Mouse (Mus musculus) midbrain, postnatal 0 days (tissue): ENCODE results near the gene Ganab. TPM values are rescaled to one million over a fixed set of nuclear protein-coding genes. Genes with fewer than 3 reads are reported as not detected.

ENCODE experiments used
- ATAC-seq: fragments of 200-750 bp; cut with Nextera tagmentation; 2 replicates; pipeline ENCODE4 v1.8.0; 2017; ENCODE audit warnings: moderate number of reproducible peaks, mild to moderate bottlenecking, moderate TSS enrichment, moderate library complexity; ENCODE audit not compliant: low FRiP score
- DNase-seq: peaks from one replicate; pipeline ENCODE4 v3.0.0-alpha.2; 2015; ENCODE audit warnings: low spot score
- H3K27ac ChIP-seq: fragments of 300-500 bp; sonication (generic); 2 replicates; pipeline ENCODE4 v1.5.1; 2014; ENCODE audit warnings: low read depth, mild to moderate bottlenecking, low read length, mixed read lengths
- H3K27me3 ChIP-seq: fragments of 300-500 bp; sonication (generic); 2 replicates; pipeline ENCODE4 v1.6.1; 2014; ENCODE audit warnings: low read length, control low read depth, mixed read lengths; ENCODE audit not compliant: insufficient read depth
- H3K36me3 ChIP-seq: fragments of 300-500 bp; sonication (generic); 2 replicates; pipeline ENCODE4 v1.6.1; 2014; ENCODE audit warnings: low read length, control low read depth, mixed read lengths; ENCODE audit not compliant: insufficient read depth
- H3K4me1 ChIP-seq: fragments of 300-500 bp; sonication (generic); 2 replicates; pipeline ENCODE4 v1.6.1; 2014; ENCODE audit warnings: mild to moderate bottlenecking, control low read depth, antibody characterized with exemption, low read length, mixed read lengths; ENCODE audit not compliant: insufficient read depth
- H3K4me2 ChIP-seq: fragments of 300-500 bp; sonication (generic); 2 replicates; pipeline ENCODE4 v1.6.1; 2014; ENCODE audit warnings: low read depth, mild to moderate bottlenecking, low read length, mixed read lengths; ENCODE audit not compliant: poor library complexity, severe bottlenecking
- H3K4me3 ChIP-seq: fragments of 300-500 bp; sonication (generic); 2 replicates; pipeline ENCODE4 v1.5.1; 2014; ENCODE audit warnings: low read depth, mild to moderate bottlenecking, low read length, moderate library complexity
- H3K9ac ChIP-seq: fragments of 300-500 bp; sonication (generic); replicated peaks from 2 replicates; pipeline ENCODE4 v1.6.1; 2014; ENCODE audit warnings: mild to moderate bottlenecking, low read length, moderate library complexity, mixed read lengths; ENCODE audit not compliant: poor library complexity, severe bottlenecking
- H3K9me3 ChIP-seq: fragments of 300-500 bp; sonication (generic); 2 replicates; pipeline ENCODE4 v1.6.1; 2016; ENCODE audit warnings: low read length, control low read depth
- CTCF ChIP-seq: IDR thresholded peaks from 2 replicates; pipeline ENCODE4 v1.5.1; 2016; ENCODE audit warnings: antibody characterized with exemption, mild to moderate bottlenecking
- WGBS: fragments of 180-500 bp; shearing (Covaris S2); extraction: QIAGEN DNeasy Blood & Tissue Kit; methylation state at CpG from one replicate; pipeline ENCODE4 v1.1.7; 2014; 5-methylcytosine and 5-hydroxymethylcytosine counted together
- polyA plus RNA-seq: library from polyadenylated mRNA; unstranded; fragments of >200 nt; fragmentation: Nextera tagmentation; extraction: Ambion mirVana; gene quantifications from 2 replicates; pipeline ENCODE4 v1.2.1, GENCODE M21; 2015
- total RNA-seq: library from RNA; depleted of rRNA; stranded (reverse); fragments of >200 nt; gene quantifications from 2 replicates; pipeline ENCODE4 v1.2.3, GENCODE M21; 2014

Ganab gene
- total and polyA plus RNA-seq, 2 experiments from 2014 or later, result 49.4 to 86.9 TPM

- Histone ChIP-seq H3K4me2 (peak overlapping the region; percentile 86), H3K27ac (peak overlapping the region; percentile 78), H3K4me1 (peaks cover 5% of the 10 kb centered on the region; the same call in 1 of the 2 replicates), H3K9ac (peak overlapping the region; percentile 84), H3K9me3 (no peaks in the 10 kb centered on the region), H3K4me3 (peak overlapping the region; percentile 85), H3K36me3 (peaks cover 12% of the 10 kb centered on the region), H3K27me3 (no peaks in the 10 kb centered on the region)
- TF ChIP-seq CTCF, result no peak
- under 1% methylated on average over 6 of the region's 6 CpGs for WGBS
- DNase-seq (peak; percentile 56), ATAC-seq (peak; percentile 53)
Observed at GRCm38 (mm10) chr19:8920836-8921291, 23.0 kb downstream of the Ganab start.

GRCm38 (mm10) chr19:8921741-8922140 is 23.9 kb downstream of the Ganab start:
- DNase-seq, result no peak
- Histone ChIP-seq H3K4me1 (peaks cover 5% of the 10 kb centered on the region; the same call in 1 of the 2 replicates), H3K9ac (no peak overlapping the region), H3K4me2 (peak overlapping the region; percentile 86; the same call in 1 of the 2 replicates), H3K4me3 (no peak overlapping the region), H3K27me3 (no peaks in the 10 kb centered on the region), H3K36me3 (peaks cover 14% of the 10 kb centered on the region), H3K27ac (no peak overlapping the region), H3K9me3 (no peaks in the 10 kb centered on the region)
- no peak for TF ChIP-seq CTCF
- no peak for ATAC-seq
- WGBS, result 83% methylated on average over 9 of the region's 9 CpGs

- no peak for ATAC-seq
- H3K4me1 ChIP-seq, result no peaks in the 10 kb centered on the region
- H3K9me3 ChIP-seq, result no peaks in the 10 kb centered on the region
- H3K9ac ChIP-seq, result no peak overlapping the region
- no peak for TF ChIP-seq CTCF
- no peak for DNase-seq
- H3K4me2 ChIP-seq, result no peak overlapping the region
- H3K27me3 ChIP-seq, result no peaks in the 10 kb centered on the region
- no peak overlapping the region for H3K4me3 ChIP-seq
- H3K27ac ChIP-seq, result no peak overlapping the region
- peaks cover 21% of the 10 kb centered on the region for H3K36me3 ChIP-seq
- 96% methylated on average over 2 of the region's 2 CpGs for WGBS
Observed at GRCm38 (mm10) chr19:8926766-8927165, 28.9 kb downstream of the Ganab start.

- Histone ChIP-seq H3K27ac (no peak overlapping the region), H3K36me3 (peaks cover 21% of the 10 kb centered on the region), H3K4me1 (no peaks in the 10 kb centered on the region), H3K4me3 (no peak overlapping the region), H3K9me3 (no peaks in the 10 kb centered on the region), H3K4me2 (no peak overlapping the region), H3K9ac (no peak overlapping the region), H3K27me3 (no peaks in the 10 kb centered on the region)
- DNase-seq (no peak), ATAC-seq (no peak)
- WGBS, result 85% methylated on average over 12 of the region's 12 CpGs
- TF ChIP-seq CTCF, result no peak
Observed at GRCm38 (mm10) chr19:8927891-8928525, 30.1 kb downstream of the Ganab start.

GRCm38 (mm10) chr19:8928689-8929223 is 30.9 kb downstream of the Ganab start:
- TF ChIP-seq CTCF, result no peak
- DNase-seq, result no peak
- no peaks in the 10 kb centered on the region for H3K4me1 ChIP-seq
- WGBS, result 18% methylated on average over 16 of the region's 16 CpGs
- peak overlapping the region; percentile 53 for H3K9ac ChIP-seq
- H3K27me3 ChIP-seq, result no peaks in the 10 kb centered on the region
- peak overlapping the region; percentile 61 for H3K4me2 ChIP-seq
- H3K27ac ChIP-seq, result no peak overlapping the region
- peaks cover 21% of the 10 kb centered on the region for H3K36me3 ChIP-seq
- H3K4me3 ChIP-seq, result peak overlapping the region; percentile 47; the same call in 1 of the 2 replicates
- ATAC-seq, result peak; percentile 47
- H3K9me3 ChIP-seq, result no peaks in the 10 kb centered on the region
